ENCODE assay signal across 25 mouse cellular contexts in the genomic region with DNA sequence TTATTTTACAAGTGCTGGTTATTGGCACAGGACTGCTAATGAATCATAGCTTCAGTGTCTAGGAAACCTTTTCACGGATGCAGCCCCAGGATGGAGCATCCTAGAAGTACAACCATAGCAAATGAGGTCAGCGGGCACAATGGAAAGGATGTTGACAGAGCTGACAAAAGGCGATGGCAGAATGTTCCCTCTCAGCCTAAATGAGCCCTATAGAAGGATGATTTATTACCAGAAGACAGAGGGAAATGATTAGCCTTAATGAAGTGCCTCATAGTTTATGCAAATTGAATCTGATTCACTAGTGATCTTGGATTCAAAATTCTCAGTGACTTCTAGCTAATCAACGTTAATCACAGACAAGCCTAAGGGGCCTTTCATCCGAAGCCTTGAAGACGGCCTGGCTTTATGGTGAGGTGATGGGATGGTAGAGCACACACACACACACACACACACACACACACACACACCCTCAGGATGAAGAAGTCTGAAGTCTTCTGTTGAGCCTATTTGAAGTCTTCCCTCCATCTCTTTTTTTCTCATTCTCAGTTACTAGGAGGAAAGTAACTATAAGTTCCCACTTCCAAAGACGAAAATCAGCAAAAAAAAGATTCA.
DNase-seq lines count a peak whose midpoint lies in the region; ATAC-seq lines count a peak whose summit lies in the region.
"Had no signal": no experiment of that assay in that cellular context is flagged by ENCODE, and none has a peak within 500 bp of the region (broad histone marks: within the 10 kb centered on the region; RNA-seq: fewer than 3 reads in every experiment).

No protein-coding gene starts in this region.

- intact Hi-C loops in left cerebral cortex, postnatal 10 days (cut with DNase I): no loop called here

- ATAC-seq in hindbrain, embryonic 11.5 days (ENCODE audit: low FRiP score): peak; percentile 85
- ATAC-seq in neural tube, embryonic 11.5 days (ENCODE audit: insufficient read depth, low FRiP score, low TSS enrichment): peak; percentile 68
- peak; percentile 89 for ATAC-seq in hindbrain, embryonic 13.5 days (ENCODE audit: low FRiP score)

- H3K27ac ChIP-seq in hindbrain, embryonic 11.5 days (ENCODE audit: low read depth, low read length): no peak overlapping the region
- no peak overlapping the region for H3K27ac ChIP-seq in hindbrain, embryonic 10.5 days
- H3K27ac ChIP-seq in neural tube, embryonic 11.5 days (ENCODE audit: low read depth, low read length): no peak overlapping the region
- no peak overlapping the region for H3K27ac ChIP-seq in hindbrain, embryonic 13.5 days
- H3K27ac ChIP-seq: embryonic facial prominence, embryonic 10.5 days; heart, adult 2 months; limb, embryonic 12.5 days had no signal

- no peak overlapping the region for H3K4me3 ChIP-seq in hindbrain, embryonic 11.5 days (ENCODE audit: low read depth, low read length)
- H3K4me3 ChIP-seq in hindbrain, embryonic 10.5 days: no peak overlapping the region
- no peak overlapping the region for H3K4me3 ChIP-seq in neural tube, embryonic 11.5 days (ENCODE audit: low read depth, low read length)
- H3K4me3 ChIP-seq in hindbrain, embryonic 13.5 days: no peak overlapping the region
- H3K4me3 ChIP-seq: embryonic facial prominence, embryonic 10.5 days; heart, adult 2 months; limb, embryonic 12.5 days; megakaryocyte, embryonic 14.5 days had no signal

- no peaks in the 10 kb centered on the region for H3K36me3 ChIP-seq in hindbrain, embryonic 11.5 days (ENCODE audit: control insufficient read depth, insufficient read depth, low read length)
- no peaks in the 10 kb centered on the region for H3K36me3 ChIP-seq in hindbrain, embryonic 10.5 days
- H3K36me3 ChIP-seq in neural tube, embryonic 11.5 days (ENCODE audit: control insufficient read depth, insufficient read depth, low read length): no peaks in the 10 kb centered on the region
- H3K36me3 ChIP-seq in hindbrain, embryonic 13.5 days: no peaks in the 10 kb centered on the region
- H3K36me3 ChIP-seq: embryonic facial prominence, embryonic 10.5 days; G1E; limb, embryonic 12.5 days had no signal

- no peaks in the 10 kb centered on the region for H3K27me3 ChIP-seq in hindbrain, embryonic 11.5 days (ENCODE audit: control insufficient read depth, insufficient read depth, low read length)
- no peaks in the 10 kb centered on the region for H3K27me3 ChIP-seq in hindbrain, embryonic 10.5 days (ENCODE audit: insufficient read depth, poor library complexity, severe bottlenecking)
- H3K27me3 ChIP-seq in neural tube, embryonic 11.5 days (ENCODE audit: control insufficient read depth, insufficient read depth, low read length): no peaks in the 10 kb centered on the region
- H3K27me3 ChIP-seq in hindbrain, embryonic 13.5 days: no peaks in the 10 kb centered on the region
- H3K27me3 ChIP-seq: CH12.LX; limb, embryonic 12.5 days; megakaryocyte, embryonic 14.5 days had no signal

- peak; percentile 13 for DNase-seq in hindbrain, embryonic 11.5 days (ENCODE audit: low spot score)
- DNase-seq in hindbrain, embryonic 10.5 days (ENCODE audit: low spot score): no peak
- no peak for DNase-seq in neural tube, embryonic 11.5 days (ENCODE audit: low spot score)
- no peak for DNase-seq in neural tube, embryonic 10.5 days (ENCODE audit: extremely low spot score, low spot score)
- DNase-seq in retina, embryonic 14.5 days (ENCODE audit: low spot score): peak; percentile 36
- DNase-seq in left cerebral cortex, adult 18-20 months (ENCODE audit: low spot score in 2 of 2): no peak
- DNase-seq in left cerebral cortex, postnatal 10 days (ENCODE audit: extremely low spot score in 1 of 2, low spot score in 2 of 2): no peak
- DNase-seq: adrenal gland, adult 2 months; B cell, adult 2 months; cerebellum, adult 11-12 months; cerebellum, postnatal 10 days; gastrocnemius, postnatal 36 days; heart, adult 2 months; kidney, adult 8-10 months; kidney, postnatal 10 days; lung, adult 2 months; right cerebral cortex, postnatal 25 days; spleen, adult 18-20 months had no signal

- no peak overlapping the region for H3K9ac ChIP-seq in hindbrain, embryonic 11.5 days (ENCODE audit: low read depth, low read length)
- no peak overlapping the region for H3K9ac ChIP-seq in neural tube, embryonic 11.5 days (ENCODE audit: low read length)
- H3K9ac ChIP-seq in hindbrain, embryonic 13.5 days: no peak overlapping the region
- H3K9ac ChIP-seq: limb, embryonic 12.5 days had no signal

- H3K9me3 ChIP-seq in hindbrain, embryonic 11.5 days (ENCODE audit: control insufficient read depth, low read length): no peaks in the 10 kb centered on the region
- no peaks in the 10 kb centered on the region for H3K9me3 ChIP-seq in hindbrain, embryonic 10.5 days
- no peaks in the 10 kb centered on the region for H3K9me3 ChIP-seq in neural tube, embryonic 11.5 days (ENCODE audit: control insufficient read depth, low read length)
- no peaks in the 10 kb centered on the region for H3K9me3 ChIP-seq in hindbrain, embryonic 13.5 days
- H3K9me3 ChIP-seq: embryonic facial prominence, embryonic 10.5 days; G1E; limb, embryonic 12.5 days; megakaryocyte, embryonic 14.5 days had no signal

- 54% methylated on average over 7 of the region's 7 CpGs for WGBS in hindbrain, embryonic 11.5 days
- WGBS in hindbrain, embryonic 10.5 days: 78% methylated on average over 7 of the region's 7 CpGs
- 54% methylated on average over 7 of the region's 7 CpGs for WGBS in neural tube, embryonic 11.5 days
- 41% methylated on average over 7 of the region's 7 CpGs for WGBS in hindbrain, embryonic 13.5 days

- H3K4me2 ChIP-seq in hindbrain, embryonic 11.5 days (replicated peaks; ENCODE audit: low read depth, low read length): no peak overlapping the region
- no peak overlapping the region for H3K4me2 ChIP-seq in neural tube, embryonic 11.5 days (ENCODE audit: low read depth)
- no peak overlapping the region for H3K4me2 ChIP-seq in hindbrain, embryonic 13.5 days
- H3K4me2 ChIP-seq: limb, embryonic 12.5 days; liver, embryonic 11.5 days had no signal

- H3K4me1 ChIP-seq in hindbrain, embryonic 11.5 days (replicated peaks; ENCODE audit: control insufficient read depth, insufficient read depth, low read length): no peaks in the 10 kb centered on the region
- H3K4me1 ChIP-seq in hindbrain, embryonic 10.5 days (replicated peaks): no peaks in the 10 kb centered on the region
- 0 out of 2 replicates have a peak, but pooled peaks cover 2% of the 10 kb centered on the region for H3K4me1 ChIP-seq in neural tube, embryonic 11.5 days (ENCODE audit: control insufficient read depth, insufficient read depth, low read length)
- 0 out of 2 replicates have a peak, but pooled peaks cover 7% of the 10 kb centered on the region for H3K4me1 ChIP-seq in hindbrain, embryonic 13.5 days (replicated peaks)
- H3K4me1 ChIP-seq: embryonic facial prominence, embryonic 10.5 days had no signal

Comparison
In these comparisons a context has a peak if more than half of its experiments do, and no peak if none do; other contexts are left out.
1. DNase-seq: peak in hindbrain, embryonic 11.5 days (single experiment) and retina, embryonic 14.5 days (single experiment); none in hindbrain, embryonic 10.5 days (single experiment), neural tube, embryonic 11.5 days (single experiment), neural tube, embryonic 10.5 days (single experiment), left cerebral cortex, adult 18-20 months (0 of 2) and left cerebral cortex, postnatal 10 days (0 of 2).
2. Peak in every context shown above with its lines, with median percentiles within 50 percentile points of each other: ATAC-seq.